Mouse (Mus musculus) midbrain, embryonic 15.5 days (tissue): ENCODE measurements around the gene Chst8. TPM values are rescaled to one million over a fixed set of nuclear protein-coding genes. Genes with fewer than 3 reads are reported as not detected.

Experiments
- ATAC-seq: fragments of 200-750 bp; cut with Nextera tagmentation; replicated peaks from 2 replicates; pipeline ENCODE4 v1.8.0; 2017; ENCODE audit warnings: moderate TSS enrichment
- H3K27ac ChIP-seq: fragments of 300-500 bp; sonication (generic); 2 replicates; pipeline ENCODE4 v1.5.1; 2015; ENCODE audit warnings: mild to moderate bottlenecking, inconsistent platforms
- H3K27me3 ChIP-seq: fragments of 300-500 bp; sonication (generic); replicated peaks from 2 replicates; pipeline ENCODE4 v1.6.1; 2015; ENCODE audit warnings: inconsistent platforms
- H3K36me3 ChIP-seq: fragments of 300-500 bp; sonication (generic); replicated peaks from 2 replicates; pipeline ENCODE4 v1.6.1; 2015; ENCODE audit warnings: inconsistent platforms
- H3K4me1 ChIP-seq: fragments of 300-500 bp; sonication (generic); 2 replicates; pipeline ENCODE4 v1.6.1; 2015; ENCODE audit warnings: inconsistent platforms
- H3K4me2 ChIP-seq: fragments of 300-500 bp; sonication (generic); 2 replicates; pipeline ENCODE4 v1.6.1; 2015; ENCODE audit warnings: inconsistent platforms, mild to moderate bottlenecking, moderate library complexity
- H3K4me3 ChIP-seq: fragments of 300-500 bp; sonication (generic); 2 replicates; pipeline ENCODE4 v1.5.1; 2015; ENCODE audit warnings: mild to moderate bottlenecking, inconsistent platforms
- H3K9ac ChIP-seq: fragments of 300-500 bp; sonication (generic); 2 replicates; pipeline ENCODE4 v1.6.1; 2015; ENCODE audit warnings: mild to moderate bottlenecking, inconsistent platforms
- H3K9me3 ChIP-seq: fragments of 300-500 bp; sonication (generic); 2 replicates; pipeline ENCODE4 v1.6.1; 2016; ENCODE audit warnings: inconsistent platforms
- WGBS: fragments of 180-500 bp; shearing (Covaris S2); methylation state at CpG from one replicate; pipeline ENCODE4 v1.1.7; 2015; ENCODE audit warnings: mixed read lengths; 5-methylcytosine and 5-hydroxymethylcytosine counted together
- polyA plus RNA-seq: library from polyadenylated mRNA; unstranded; fragments of >200 nt; fragmentation: Nextera tagmentation; extraction: Ambion mirVana; gene quantifications from 2 replicates; pipeline ENCODE4 v1.2.1, GENCODE M21; 2015

Gene Chst8
- 17.1 TPM in 2 replicates for polyA plus RNA-seq

GRCm38 (mm10) chr7:34812531-34813111, at the start of gene Chst8:
TSS of gene Chst8 (minus strand) at chr7:34812711.
- Histone ChIP-seq H3K9me3 (no peaks in the 10 kb centered on the region), H3K4me2 (peak within 1 kb of the TSS; percentile 87), H3K27me3 (peaks cover 32% of the 10 kb centered on the region), H3K4me1 (peaks cover 36% of the 10 kb centered on the region), H3K36me3 (no peaks in the 10 kb centered on the region), H3K9ac (peak within 1 kb of the TSS; percentile 42), H3K4me3 (peak within 1 kb of the TSS; percentile 57), H3K27ac (peak within 1 kb of the TSS; percentile 16)
- ATAC-seq: peak; percentile 72
- 0% methylated on average over 65 of the region's 65 CpGs for WGBS

- Histone ChIP-seq H3K4me1 (no peaks in the 10 kb centered on the region), H3K9me3 (no peaks in the 10 kb centered on the region), H3K4me2 (no peak overlapping the region), H3K27ac (0 out of 2 replicates have a peak overlapping the region, but pooled peaks have one; percentile 9), H3K27me3 (no peaks in the 10 kb centered on the region), H3K9ac (no peak overlapping the region), H3K4me3 (no peak overlapping the region), H3K36me3 (no peaks in the 10 kb centered on the region)
- WGBS: 52% methylated on average over 2 of the region's 2 CpGs
- no peak for ATAC-seq
These were observed 45.8 kb upstream of the Chst8 start for GRCm38 (mm10) chr7:34858291-34858690.

GRCm38 (mm10) chr7:34854781-34855352, 42.4 kb upstream of the Chst8 start:
- Histone ChIP-seq H3K36me3 (no peaks in the 10 kb centered on the region), H3K9me3 (no peaks in the 10 kb centered on the region), H3K4me3 (no peak overlapping the region), H3K27ac (no peak overlapping the region), H3K9ac (no peak overlapping the region), H3K4me2 (no peak overlapping the region), H3K4me1 (no peaks in the 10 kb centered on the region), H3K27me3 (no peaks in the 10 kb centered on the region)
- no peak for ATAC-seq
- 87% methylated on average over 6 of the region's 6 CpGs for WGBS

GRCm38 (mm10) chr7:34853393-34853792, 40.9 kb upstream of the Chst8 start:
- H3K36me3 ChIP-seq: no peaks in the 10 kb centered on the region
- no peaks in the 10 kb centered on the region for H3K27me3 ChIP-seq
- H3K4me3 ChIP-seq: no peak overlapping the region
- no peaks in the 10 kb centered on the region for H3K4me1 ChIP-seq
- 91% methylated on average over 3 of the region's 3 CpGs for WGBS
- no peaks in the 10 kb centered on the region for H3K9me3 ChIP-seq
- no peak for ATAC-seq
- H3K4me2 ChIP-seq: no peak overlapping the region
- no peak overlapping the region for H3K9ac ChIP-seq
- H3K27ac ChIP-seq: no peak overlapping the region

GRCm38 (mm10) chr7:34849660-34850059, 37.1 kb upstream of the Chst8 start:
- H3K27ac ChIP-seq: no peak overlapping the region
- WGBS: 44% methylated on average over 10 of the region's 10 CpGs
- ATAC-seq: no peak
- H3K9me3 ChIP-seq: no peaks in the 10 kb centered on the region
- no peak overlapping the region for H3K4me3 ChIP-seq
- peaks cover 13% of the 10 kb centered on the region for H3K4me1 ChIP-seq
- no peak overlapping the region for H3K9ac ChIP-seq
- H3K27me3 ChIP-seq: no peaks in the 10 kb centered on the region
- H3K4me2 ChIP-seq: no peak overlapping the region
- H3K36me3 ChIP-seq: no peaks in the 10 kb centered on the region

GRCm38 (mm10) chr7:34848811-34849210, 36.3 kb upstream of the Chst8 start:
- ATAC-seq: no peak
- no peak overlapping the region for H3K4me2 ChIP-seq
- no peaks in the 10 kb centered on the region for H3K36me3 ChIP-seq
- H3K4me1 ChIP-seq: peaks cover 13% of the 10 kb centered on the region
- H3K9me3 ChIP-seq: no peaks in the 10 kb centered on the region
- H3K27me3 ChIP-seq: no peaks in the 10 kb centered on the region
- H3K9ac ChIP-seq: no peak overlapping the region
- no peak overlapping the region for H3K27ac ChIP-seq
- H3K4me3 ChIP-seq: no peak overlapping the region
- 94% methylated on average over 4 of the region's 4 CpGs for WGBS

GRCm38 (mm10) chr7:34847900-34848299, 35.4 kb upstream of the Chst8 start:
- peak overlapping the region; percentile 1; the same call in 1 of the 2 replicates for H3K27ac ChIP-seq
- no peak overlapping the region for H3K9ac ChIP-seq
- 0 out of 2 replicates have a peak, but pooled peaks have one; percentile 16 for ATAC-seq
- no peaks in the 10 kb centered on the region for H3K27me3 ChIP-seq
- no peak overlapping the region for H3K4me2 ChIP-seq
- 71% methylated on average over 6 of the region's 6 CpGs for WGBS
- no peak overlapping the region for H3K4me3 ChIP-seq
- no peaks in the 10 kb centered on the region for H3K9me3 ChIP-seq
- peaks cover 13% of the 10 kb centered on the region for H3K4me1 ChIP-seq
- no peaks in the 10 kb centered on the region for H3K36me3 ChIP-seq

- peak; percentile 86 for ATAC-seq
- peak overlapping the region; percentile 1; the same call in 1 of the 2 replicates for H3K27ac ChIP-seq
- no peak overlapping the region for H3K4me3 ChIP-seq
- peaks cover 13% of the 10 kb centered on the region for H3K4me1 ChIP-seq
- H3K4me2 ChIP-seq: no peak overlapping the region
- no peak overlapping the region for H3K9ac ChIP-seq
- no peaks in the 10 kb centered on the region for H3K36me3 ChIP-seq
- 9% methylated on average over 5 of the region's 5 CpGs for WGBS
- H3K9me3 ChIP-seq: no peaks in the 10 kb centered on the region
- H3K27me3 ChIP-seq: no peaks in the 10 kb centered on the region
These were observed 34.9 kb upstream of the Chst8 start for GRCm38 (mm10) chr7:34847410-34847809.

GRCm38 (mm10) chr7:34838749-34839148, 26.2 kb upstream of the Chst8 start:
- H3K4me1 ChIP-seq: no peaks in the 10 kb centered on the region
- no peak for ATAC-seq
- no peak overlapping the region for H3K27ac ChIP-seq
- H3K9me3 ChIP-seq: no peaks in the 10 kb centered on the region
- H3K36me3 ChIP-seq: no peaks in the 10 kb centered on the region
- 89% methylated on average over 4 of the region's 4 CpGs for WGBS
- H3K4me3 ChIP-seq: no peak overlapping the region
- H3K9ac ChIP-seq: no peak overlapping the region
- no peak overlapping the region for H3K4me2 ChIP-seq
- H3K27me3 ChIP-seq: no peaks in the 10 kb centered on the region

- Histone ChIP-seq H3K9me3 (no peaks in the 10 kb centered on the region), H3K36me3 (no peaks in the 10 kb centered on the region), H3K4me1 (no peaks in the 10 kb centered on the region), H3K27ac (no peak overlapping the region), H3K27me3 (no peaks in the 10 kb centered on the region), H3K4me3 (no peak overlapping the region), H3K4me2 (no peak overlapping the region), H3K9ac (no peak overlapping the region)
- no peak for ATAC-seq
- 87% methylated on average over 4 of the region's 4 CpGs for WGBS
These were observed 25.7 kb upstream of the Chst8 start for GRCm38 (mm10) chr7:34838231-34838630.

- Histone ChIP-seq H3K9ac (no peak overlapping the region), H3K4me2 (no peak overlapping the region), H3K27me3 (no peaks in the 10 kb centered on the region), H3K9me3 (no peaks in the 10 kb centered on the region), H3K27ac (no peak overlapping the region), H3K4me3 (no peak overlapping the region), H3K4me1 (no peaks in the 10 kb centered on the region), H3K36me3 (no peaks in the 10 kb centered on the region)
- no peak for ATAC-seq
- WGBS: 32% methylated on average over 3 of the region's 3 CpGs
These were observed 13.9 kb upstream of the Chst8 start for GRCm38 (mm10) chr7:34826255-34826909.

- H3K27me3 ChIP-seq: no peaks in the 10 kb centered on the region
- no peaks in the 10 kb centered on the region for H3K9me3 ChIP-seq
- no peak overlapping the region for H3K4me3 ChIP-seq
- no peaks in the 10 kb centered on the region for H3K36me3 ChIP-seq
- H3K27ac ChIP-seq: no peak overlapping the region
- no peak overlapping the region for H3K9ac ChIP-seq
- no peak for ATAC-seq
- 83% methylated on average over 9 of the region's 9 CpGs for WGBS
- H3K4me1 ChIP-seq: peaks cover 6% of the 10 kb centered on the region
- H3K4me2 ChIP-seq: no peak overlapping the region
These were observed 9.1 kb upstream of the Chst8 start for GRCm38 (mm10) chr7:34821587-34821986.
